Mouse (Mus musculus): ENCODE data around the gene Hey2. TPM values are rescaled to one million over a fixed set of nuclear protein-coding genes. Genes with fewer than 3 reads are reported as not detected.

The Hey2 gene
- total RNA-seq, 2 experiments from 2014 or later: 22.0 to 26.9 TPM

GRCm38 (mm10) chr10:30789521-30789920 is 53.1 kb downstream of the Hey2 start:
- DNase-seq: no peak

GRCm38 (mm10) chr10:30788340-30788721 is 54.3 kb downstream of the Hey2 start:
- no peak for DNase-seq

DNA sequence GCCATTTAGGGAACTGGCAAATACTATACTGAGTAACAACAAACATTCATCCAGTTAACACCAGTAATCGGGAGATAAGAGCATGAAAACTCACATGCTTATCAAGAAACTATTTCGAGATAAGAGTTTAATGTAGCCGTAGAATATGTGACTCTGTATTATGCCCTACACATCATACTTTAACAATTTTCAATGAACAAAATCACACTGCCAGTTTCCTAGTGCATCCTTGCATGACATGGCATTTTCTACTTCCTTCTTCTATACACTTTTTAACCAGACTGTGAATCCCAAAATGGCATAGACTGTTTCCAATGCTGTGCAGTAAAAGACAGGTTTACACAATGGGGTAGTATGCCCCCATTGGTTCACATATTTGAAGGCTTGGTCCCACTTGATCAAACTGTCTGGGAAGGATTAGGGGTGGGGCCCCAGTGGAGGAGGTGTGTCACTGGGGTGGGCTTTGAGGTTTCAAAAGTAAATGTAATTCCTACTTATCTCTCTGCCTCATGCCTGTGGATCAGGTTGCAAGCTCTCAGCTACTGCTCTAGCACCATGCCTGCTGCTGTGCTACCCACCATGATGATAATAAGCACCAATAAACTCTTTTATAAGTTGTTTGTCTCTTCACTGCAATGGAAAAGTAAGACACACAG is 54.8 kb downstream of the Hey2 start:
- no peak for DNase-seq

DNA sequence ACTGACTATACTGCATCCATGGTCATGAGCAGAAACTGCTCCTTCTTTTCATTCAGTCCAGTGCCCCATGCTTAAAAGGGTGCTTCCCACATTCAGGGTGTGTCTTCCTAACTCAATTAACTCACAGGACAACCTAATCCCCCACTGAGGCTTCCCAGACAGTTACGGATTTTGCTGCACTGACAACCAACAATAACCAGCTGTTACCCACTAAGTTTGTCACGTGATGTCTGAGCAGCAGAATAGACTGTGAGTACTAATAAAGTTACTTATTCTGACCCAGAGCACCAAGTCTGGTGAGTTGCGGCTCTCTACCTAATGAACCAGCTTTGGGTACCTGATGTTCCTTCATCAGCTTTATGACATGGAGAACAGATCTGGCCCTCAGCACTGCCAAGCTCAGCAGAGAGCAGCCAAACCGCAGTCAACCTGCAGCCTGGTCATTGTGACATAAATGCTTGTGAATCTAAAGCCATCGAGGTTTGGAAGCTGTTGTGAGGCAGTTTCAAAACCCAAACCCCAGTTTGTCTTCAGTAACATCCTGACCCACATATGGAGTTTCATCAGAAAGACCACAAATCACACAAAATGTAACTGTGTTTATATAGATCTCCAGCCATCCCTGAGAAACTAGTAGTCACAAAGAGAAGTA is 56.4 kb downstream of the Hey2 start:
- DNase-seq: no peak

Other genes starting within 250 kb of the Hey2 start
- gene Trmt11, start 242.1 kb downstream of the Hey2 start, total RNA-seq (2021): 1 to 10 TPM; 7.3 to 7.4 TPM
- 10 to 100 TPM; 44.3 to 45.5 TPM for gene Hint3, start 213.2 kb downstream of the Hey2 start, total RNA-seq (2021)
- gene Ncoa7, start 39.5 kb downstream of the Hey2 start, total RNA-seq (2021): 1 to 10 TPM; 9.2 TPM

Data from heart, postnatal 4 days (tissue).